Mouse (Mus musculus) G1E (cell line): Measurements from ENCODE around the gene Mtx3.

ENCODE experiments used
- CTCF ChIP-seq: IDR thresholded peaks from 2 replicates; pipeline ENCODE4 v1.5.1; 2012; ENCODE audit warnings: low read depth, low read length, inconsistent platforms, mixed read lengths
- GATA1 ChIP-seq: IDR thresholded peaks from 2 replicates; pipeline ENCODE4 v1.6.1; 2012; ENCODE audit warnings: borderline replicate concordance, low read length, inconsistent platforms, mixed read lengths
- GATA2 ChIP-seq: IDR thresholded peaks from 2 replicates; pipeline ENCODE4 v1.6.1; 2012; ENCODE audit warnings: low read depth, low read length, inconsistent platforms, borderline replicate concordance
- POLR2AphosphoS5 ChIP-seq: IDR thresholded peaks from 2 replicates; pipeline ENCODE4 v1.6.1; 2012; ENCODE audit warnings: low read depth, low read length, inconsistent platforms; ENCODE audit not compliant: insufficient replicate concordance
- TAL1 ChIP-seq: conservative IDR thresholded peaks from 2 replicates; pipeline ENCODE4 v1.6.1; 2012; ENCODE audit warnings: low read depth, low read length, inconsistent platforms, mixed read lengths

- TF ChIP-seq TAL1, result no peak
- TF ChIP-seq CTCF, result no peak
- no peak for TF ChIP-seq POLR2AphosphoS5
- TF ChIP-seq GATA1, result no peak
- TF ChIP-seq GATA2, result no peak
Measured at GRCm38 (mm10) chr13:92807849-92808248, 36.7 kb upstream of the Mtx3 start.
